ENCODE assay signal across 9 mouse cellular contexts in genomic region chr6:145075548-145076224, GRCm38 (mm10). TPM values are rescaled to one million over a fixed set of nuclear protein-coding genes. Genes with fewer than 3 reads are reported as not detected.
DNase-seq lines count a peak whose midpoint lies in the region; ATAC-seq and TF ChIP-seq lines count a peak whose summit lies in the region.
"Had no signal": no experiment of that assay in that cellular context is flagged by ENCODE, and none has a peak within 500 bp of the region (broad histone marks: within the 10 kb centered on the region; RNA-seq: fewer than 3 reads in every experiment).

Bcat1 (minus strand) TSS chr6:145076184.

- 2% methylated on average over 39 of the region's 39 CpGs for WGBS in cerebellum, adult 2 months
- 2% methylated on average over 39 of the region's 39 CpGs for WGBS in forebrain, postnatal 0 days
- 2% methylated on average over 39 of the region's 39 CpGs for WGBS in kidney, adult 2 months
- 1% methylated on average over 39 of the region's 39 CpGs for WGBS in liver, embryonic 14.5 days (ENCODE audit: insufficient replicate concordance)

- H3K9me3 ChIP-seq in forebrain, postnatal 0 days (ENCODE audit: low read length) = no peaks in the 10 kb centered on the region
- H3K9me3 ChIP-seq in liver, embryonic 14.5 days (ENCODE audit: control insufficient read depth, low read length) = no peaks in the 10 kb centered on the region

- no peak within 1 kb of the TSS for H3K27ac ChIP-seq in cerebellum, adult 2 months (ENCODE audit: insufficient read depth, low read length)
- H3K27ac ChIP-seq in forebrain, postnatal 0 days (ENCODE audit: low read depth, low read length) = no peak within 1 kb of the TSS
- no peak within 1 kb of the TSS for H3K27ac ChIP-seq in kidney, adult 2 months (ENCODE audit: insufficient read depth, low read depth, low read length)
- no peak within 1 kb of the TSS for H3K27ac ChIP-seq in liver, embryonic 14.5 days

- DNase-seq in cerebellum, adult 2 months = peak; percentile 10 to 37
- no peak for DNase-seq in cerebellum, adult 9-11 months
- DNase-seq in 3134 (ENCODE audit: extremely low read depth, insufficient read length, low spot score) = peak; percentile 78
- peak; percentile 34 to 35 for DNase-seq in adrenal gland, postnatal 36 days
- peak; percentile 56 for DNase-seq in forebrain, postnatal 0 days
- DNase-seq in kidney, adult 2 months = no peak
- no peak for DNase-seq in liver, embryonic 14.5 days (ENCODE audit: low read depth in 3 of 3, low spot score in 3 of 3)
- peak; percentile 71 for DNase-seq in retina, postnatal 1 day

- H3K27me3 ChIP-seq in cerebellum, adult 2 months (ENCODE audit: control insufficient read depth, insufficient read depth, low read length) = no peaks in the 10 kb centered on the region
- H3K27me3 ChIP-seq in forebrain, postnatal 0 days (ENCODE audit: insufficient read depth, low read length) = no peaks in the 10 kb centered on the region
- H3K27me3 ChIP-seq in kidney, adult 2 months (replicated peaks; ENCODE audit: control insufficient read depth, insufficient read depth, low read length) = no peaks in the 10 kb centered on the region
- peaks cover 25% of the 10 kb centered on the region for H3K27me3 ChIP-seq in liver, embryonic 14.5 days (ENCODE audit: control insufficient read depth, insufficient read depth, low read length)

- no peak for TF ChIP-seq CTCF in cerebellum, adult 2 months (IDR thresholded peaks at IDR 0.05; ENCODE audit: borderline replicate concordance, insufficient read depth, low read depth, low read length)
- TF ChIP-seq CTCF in forebrain, postnatal 0 days (IDR thresholded peaks at IDR 0.05; ENCODE audit: low read depth) = no peak
- no peak for TF ChIP-seq CTCF in kidney, adult 2 months (conservative IDR thresholded peaks at IDR 0.05; ENCODE audit: insufficient read depth, insufficient read length, low read depth, low read length)
- no peak for TF ChIP-seq CTCF in liver, embryonic 14.5 days (IDR thresholded peaks at IDR 0.05; ENCODE audit: low read depth)

- peak within 1 kb of the TSS; percentile 94 for H3K4me2 ChIP-seq in forebrain, postnatal 0 days (ENCODE audit: low read depth)
- H3K4me2 ChIP-seq in liver, embryonic 14.5 days (ENCODE audit: low read depth) = peak within 1 kb of the TSS; percentile 25

- TF ChIP-seq EP300 in liver, embryonic 14.5 days (IDR thresholded peaks at IDR 0.05; ENCODE audit: low read depth) = no peak

- no peak for TF ChIP-seq POLR2A in cerebellum, adult 2 months (IDR thresholded peaks at IDR 0.05; ENCODE audit: borderline replicate concordance, insufficient read depth, low read length)
- no peak for TF ChIP-seq POLR2A in kidney, adult 2 months (IDR thresholded peaks at IDR 0.05; ENCODE audit: low read depth, low read length)

- peak; percentile 85 for ATAC-seq in forebrain, postnatal 0 days
- ATAC-seq in liver, embryonic 14.5 days (ENCODE audit: insufficient read depth) = no peak

- H3K9ac ChIP-seq in forebrain, postnatal 0 days = peak within 1 kb of the TSS; percentile 46
- H3K9ac ChIP-seq in liver, embryonic 14.5 days (replicated peaks) = no peak within 1 kb of the TSS

- no peaks in the 10 kb centered on the region for H3K4me1 ChIP-seq in cerebellum, adult 2 months (ENCODE audit: control insufficient read depth, insufficient read depth, low read length)
- H3K4me1 ChIP-seq in forebrain, postnatal 0 days (ENCODE audit: insufficient read depth) = no peaks in the 10 kb centered on the region
- no peaks in the 10 kb centered on the region for H3K4me1 ChIP-seq in kidney, adult 2 months (ENCODE audit: control insufficient read depth, insufficient read depth, low read length)
- H3K4me1 ChIP-seq in liver, embryonic 14.5 days (replicated peaks; ENCODE audit: control insufficient read depth in 2 of 2, insufficient read depth in 2 of 2, low read length in 1 of 2) = no peaks in the 10 kb centered on the region

- H3K4me3 ChIP-seq in cerebellum, adult 2 months (replicated peaks; ENCODE audit: insufficient read depth, low read depth, low read length) = peak within 1 kb of the TSS; percentile 53
- peak within 1 kb of the TSS; percentile 49 for H3K4me3 ChIP-seq in forebrain, postnatal 0 days (ENCODE audit: low read depth, low read length)
- peak within 1 kb of the TSS; percentile 7; the same call in 1 of the 2 replicates for H3K4me3 ChIP-seq in kidney, adult 2 months (ENCODE audit: insufficient read depth, low read depth, low read length)
- peak within 1 kb of the TSS; percentile 13 to 23 for H3K4me3 ChIP-seq in liver, embryonic 14.5 days (ENCODE audit: insufficient read depth in 1 of 2, low read depth in 2 of 2, low read length in 2 of 2)

- no peaks in the 10 kb centered on the region for H3K36me3 ChIP-seq in forebrain, postnatal 0 days (ENCODE audit: insufficient read depth)
- H3K36me3 ChIP-seq in kidney, adult 2 months (ENCODE audit: control insufficient read depth, insufficient read depth, low read length) = no peaks in the 10 kb centered on the region
- H3K36me3 ChIP-seq in liver, embryonic 14.5 days (replicated peaks; ENCODE audit: control insufficient read depth, insufficient read depth, low read depth) = no peaks in the 10 kb centered on the region

RNA-seq across cellular contexts. Expression of gene Bcat1, which starts in this region (rescaled TPM):
- polyA plus RNA-seq in cerebellum, adult 2 months (2012; rRNA removed) = 42.5 and 53.7 TPM in 2 replicates
- 10 to 100 TPM; 14.2 to 23.4 TPM for total RNA-seq in adrenal gland, postnatal 36 days (2021)
- 97.5 and 97.9 TPM in 2 replicates for total RNA-seq in forebrain, postnatal 0 days (2014; rRNA removed)
- polyA plus RNA-seq in forebrain, postnatal 0 days (2015; fragmentation: Nextera tagmentation; extraction: Ambion mirVana) = 50.7 and 51.5 TPM in 2 replicates
- 10.0 and 10.2 TPM in 2 replicates for polyA plus RNA-seq in kidney, adult 2 months (2012; rRNA removed)
- 0.06 and 0.13 TPM in 2 replicates for polyA plus RNA-seq in liver, embryonic 14.5 days (2012; rRNA removed)
- polyA plus RNA-seq in liver, embryonic 14.5 days (2014; fragmentation: Nextera tagmentation; extraction: Ambion mirVana) = 0.35 and 0.51 TPM in 2 replicates
- total RNA-seq: MEL had no signal

Comparison
In these comparisons a context has a peak if more than half of its experiments do, and no peak if none do; other contexts are left out.
1. DNase-seq: peak in cerebellum, adult 2 months (2 of 2), 3134 (single experiment), adrenal gland, postnatal 36 days (2 of 2), forebrain, postnatal 0 days (single experiment) and retina, postnatal 1 day (single experiment); none in cerebellum, adult 9-11 months (single experiment), kidney, adult 2 months (single experiment) and liver, embryonic 14.5 days (0 of 3).
2. Peak in every context shown above with its lines, with median percentiles within 50 percentile points of each other: H3K4me3 ChIP-seq.